Mouse (Mus musculus): ENCODE measurements at regions not wholly inside any gene's neighbourhood (a gene's known extent, or its start where the extent isn't known, plus 50 kb on each side); places are given as distances from the start of the nearest gene placed in this dataset.

GRCm38 (mm10) chr14:98747159-98747775 lies 246.9 kb downstream of the Rpl36a-ps1 start:
- TF ChIP-seq TCF12 (IDR thresholded peaks at IDR 0.05; ENCODE audit: insufficient read depth, poor library complexity, severe bottlenecking) (no peak), USF1 (IDR thresholded peaks at IDR 0.05; ENCODE audit: low read depth) (no peak), POLR2AphosphoS2 (IDR thresholded peaks at IDR 0.05; ENCODE audit: insufficient read length, low read depth) (no peak), MAX (IDR thresholded peaks at IDR 0.05; ENCODE audit: low read depth) (no peak)

Data from myocyte (in vitro differentiated cells).